Mouse (Mus musculus) liver, embryonic 16.5 days (tissue): Measurements from ENCODE around the gene Rab33b. TPM values are rescaled to one million over a fixed set of nuclear protein-coding genes. Genes with fewer than 3 reads are reported as not detected.

Experiments
- ATAC-seq: fragments of 200-750 bp; cut with Nextera tagmentation; 2 replicates; pipeline ENCODE4 v1.8.0; 2017; ENCODE audit warnings: low read depth, mild to moderate bottlenecking, moderate number of reproducible peaks, moderate library complexity
- H3K27ac ChIP-seq: fragments of 300-500 bp; sonication (generic); 2 replicates; pipeline ENCODE4 v1.5.1; 2014; ENCODE audit warnings: mild to moderate bottlenecking, low read length
- H3K27me3 ChIP-seq: fragments of 300-500 bp; sonication (generic); 2 replicates; pipeline ENCODE4 v1.6.1; 2014; ENCODE audit warnings: low read depth, low read length, mixed read lengths; ENCODE audit not compliant: control insufficient read depth, insufficient read depth
- H3K36me3 ChIP-seq: fragments of 300-500 bp; sonication (generic); 2 replicates; pipeline ENCODE4 v1.6.1; 2014; ENCODE audit warnings: mild to moderate bottlenecking; ENCODE audit not compliant: control insufficient read depth, insufficient read depth
- H3K4me1 ChIP-seq: fragments of 300-500 bp; sonication (generic); 2 replicates; pipeline ENCODE4 v1.6.1; 2014; ENCODE audit warnings: low read depth, low read length, mixed read lengths; ENCODE audit not compliant: control insufficient read depth
- H3K4me2 ChIP-seq: fragments of 300-500 bp; sonication (generic); 2 replicates; pipeline ENCODE4 v1.6.1; 2014; ENCODE audit warnings: low read depth, low read length, mixed read lengths
- H3K4me3 ChIP-seq: fragments of 300-500 bp; sonication (generic); 2 replicates; pipeline ENCODE4 v1.5.1; 2014; ENCODE audit warnings: low read depth, mild to moderate bottlenecking, low read length
- H3K9ac ChIP-seq: fragments of 300-500 bp; sonication (generic); 2 replicates; pipeline ENCODE4 v1.6.1; 2014; ENCODE audit warnings: low read depth, low read length
- H3K9me3 ChIP-seq: fragments of 300-500 bp; sonication (generic); replicated peaks from 2 replicates; pipeline ENCODE4 v1.6.1; 2016; ENCODE audit warnings: low read length; ENCODE audit not compliant: control insufficient read depth
- WGBS: fragments of 180-500 bp; shearing (Covaris S2); extraction: QIAGEN DNeasy Blood & Tissue Kit; methylation state at CpG from one replicate; pipeline ENCODE4 v1.1.7; 2014; ENCODE audit not compliant: insufficient replicate concordance; 5-methylcytosine and 5-hydroxymethylcytosine counted together
- polyA plus RNA-seq: library from polyadenylated mRNA; unstranded; fragments of >200 nt; fragmentation: Nextera tagmentation; extraction: Ambion mirVana; gene quantifications from 2 replicates; pipeline ENCODE4 v1.2.1, GENCODE M21; 2015

Gene Rab33b
- polyA plus RNA-seq, 1 experiment from 2014 or later = 4.6 TPM

DNA sequence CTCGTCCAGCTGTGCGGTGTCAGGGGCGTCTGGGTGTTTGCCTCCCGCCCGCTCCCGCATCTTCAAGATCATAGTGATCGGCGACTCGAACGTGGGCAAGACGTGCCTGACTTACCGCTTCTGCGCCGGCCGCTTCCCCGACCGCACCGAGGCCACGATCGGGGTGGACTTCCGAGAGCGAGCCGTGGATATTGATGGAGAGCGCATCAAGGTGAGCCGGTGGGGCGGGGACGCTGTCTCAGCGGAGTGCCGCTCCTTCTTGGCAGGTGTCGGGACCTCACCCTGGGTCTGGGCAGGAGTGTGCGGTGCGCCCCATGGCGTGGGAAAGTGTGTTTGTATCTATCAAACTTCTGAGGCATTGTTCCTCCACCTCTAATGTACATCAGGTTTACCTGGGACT lies 650 bp downstream of the Rab33b start:
- 0 out of 2 replicates have a peak, but pooled peaks have one; percentile 1 for ATAC-seq
- Histone ChIP-seq H3K27ac (peak overlapping the region; percentile 79), H3K4me1 (peaks cover 12% of the 10 kb centered on the region), H3K27me3 (no peaks in the 10 kb centered on the region), H3K9me3 (no peaks in the 10 kb centered on the region), H3K9ac (peak overlapping the region; percentile 77), H3K36me3 (no peaks in the 10 kb centered on the region), H3K4me2 (peak overlapping the region; percentile 93), H3K4me3 (peak overlapping the region; percentile 83)
- 0% methylated on average over 33 of the region's 33 CpGs for WGBS

DNA sequence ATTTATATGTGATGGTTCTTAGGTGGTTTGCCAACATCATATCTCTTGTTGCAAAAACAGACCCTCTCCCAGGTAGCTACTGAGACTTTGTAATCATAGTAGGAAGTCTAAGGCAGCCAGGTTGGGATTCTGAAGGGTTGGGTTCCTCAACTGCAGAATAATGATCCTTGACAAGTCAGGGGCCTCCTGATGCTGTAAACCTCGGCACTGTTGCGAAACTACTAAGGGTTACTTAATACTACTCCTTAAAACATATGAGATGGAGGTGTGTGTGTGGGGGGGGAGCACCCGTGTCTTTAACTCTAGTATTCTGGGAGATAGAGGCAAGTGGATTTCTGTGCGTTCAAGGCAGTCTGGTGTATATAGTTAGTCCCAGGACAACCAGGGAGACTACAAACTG lies 1.6 kb downstream of the Rab33b start:
- Histone ChIP-seq H3K27ac (no peak overlapping the region), H3K4me2 (peak overlapping the region; percentile 93; the same call in 1 of the 2 replicates), H3K9me3 (no peaks in the 10 kb centered on the region), H3K27me3 (no peaks in the 10 kb centered on the region), H3K4me1 (peaks cover 12% of the 10 kb centered on the region), H3K4me3 (no peak overlapping the region), H3K9ac (no peak overlapping the region), H3K36me3 (no peaks in the 10 kb centered on the region)
- WGBS = 47% methylated on average over 4 of the region's 4 CpGs
- no peak for ATAC-seq

DNA sequence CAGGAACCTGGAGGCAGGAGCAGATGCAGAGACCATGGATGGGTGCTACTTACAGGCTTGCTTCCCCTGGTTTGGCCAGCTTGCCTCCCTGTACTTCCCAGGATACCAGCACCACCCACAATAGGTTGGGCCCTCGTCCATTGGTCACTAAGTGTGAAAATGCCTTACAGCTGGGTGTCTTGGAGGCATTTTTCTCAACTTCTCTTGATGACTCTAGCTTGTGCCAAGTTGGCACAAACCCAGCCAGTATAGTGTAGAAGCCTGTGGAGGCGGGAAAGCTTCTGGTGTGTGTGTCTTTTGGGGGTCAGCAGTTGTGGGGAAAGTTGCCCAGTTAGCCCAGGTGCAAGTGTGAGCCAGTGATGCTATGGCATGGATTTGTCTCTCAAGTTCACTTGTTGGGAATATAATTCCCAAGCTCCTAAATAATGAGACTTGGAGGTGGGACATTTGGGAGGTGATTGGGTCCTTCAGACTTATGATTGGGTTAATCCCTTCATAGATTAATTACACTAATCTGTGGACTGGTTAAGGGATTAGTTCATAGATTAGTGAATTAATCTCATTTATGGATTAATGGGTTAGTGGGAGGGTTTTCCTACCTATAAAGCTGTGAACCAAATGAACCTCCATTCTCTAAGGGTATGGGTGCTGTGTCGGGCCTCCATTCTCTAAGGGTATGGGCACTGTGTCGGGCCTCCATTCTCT lies 2.9 kb downstream of the Rab33b start:
- H3K9ac ChIP-seq = no peak overlapping the region
- H3K9me3 ChIP-seq = no peaks in the 10 kb centered on the region
- H3K36me3 ChIP-seq = no peaks in the 10 kb centered on the region
- 76% methylated on average over 4 of the region's 4 CpGs for WGBS
- no peak for ATAC-seq
- no peak overlapping the region for H3K27ac ChIP-seq
- H3K27me3 ChIP-seq = no peaks in the 10 kb centered on the region
- H3K4me2 ChIP-seq = no peak overlapping the region
- H3K4me3 ChIP-seq = no peak overlapping the region
- peaks cover 12% of the 10 kb centered on the region for H3K4me1 ChIP-seq

DNA sequence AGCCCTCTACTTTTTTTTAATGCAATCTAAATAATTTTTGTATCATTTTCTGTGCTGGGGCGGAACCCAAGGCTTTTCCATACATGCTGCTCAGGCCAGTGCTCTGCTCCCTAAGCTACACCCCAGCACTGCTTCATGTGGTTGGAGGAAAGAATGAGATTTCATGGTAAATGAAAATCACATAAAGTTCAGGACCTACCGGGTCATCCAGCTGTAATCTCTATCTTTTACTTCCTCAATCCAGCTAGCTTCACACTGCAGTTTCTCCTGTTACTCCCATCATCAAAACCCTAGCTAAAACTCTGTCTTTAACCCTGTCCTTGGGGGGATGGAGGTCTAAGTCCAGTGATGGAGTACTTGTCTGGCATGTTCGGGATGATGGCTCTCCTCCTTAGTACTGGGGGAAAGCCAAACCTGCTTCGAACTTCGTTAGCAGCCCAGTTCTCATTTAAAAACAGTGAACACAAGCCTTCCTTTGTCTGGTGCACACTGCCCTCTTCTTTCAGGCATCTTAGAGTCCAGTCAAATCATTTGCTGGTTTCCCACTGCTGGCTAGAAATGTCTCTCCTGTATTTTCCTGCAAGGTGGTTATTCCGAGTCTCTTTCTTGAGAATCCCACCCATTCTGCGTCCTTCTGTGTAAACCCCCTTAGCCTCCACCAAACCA lies 6.5 kb downstream of the Rab33b start:
- Histone ChIP-seq H3K9me3 (no peaks in the 10 kb centered on the region), H3K4me2 (no peak overlapping the region), H3K36me3 (no peaks in the 10 kb centered on the region), H3K9ac (no peak overlapping the region), H3K27me3 (no peaks in the 10 kb centered on the region), H3K27ac (no peak overlapping the region), H3K4me1 (no peaks in the 10 kb centered on the region), H3K4me3 (no peak overlapping the region)
- 73% methylated on average over 7 of the region's 7 CpGs for WGBS
- no peak for ATAC-seq

GRCm38 (mm10) chr3:51493272-51493838 lies 9.6 kb downstream of the Rab33b start:
- H3K9me3 ChIP-seq = no peaks in the 10 kb centered on the region
- no peak for ATAC-seq
- H3K27ac ChIP-seq = no peak overlapping the region
- H3K4me3 ChIP-seq = no peak overlapping the region
- H3K9ac ChIP-seq = no peak overlapping the region
- WGBS = 81% methylated on average over 13 of the region's 13 CpGs
- no peak overlapping the region for H3K4me2 ChIP-seq
- no peaks in the 10 kb centered on the region for H3K36me3 ChIP-seq
- H3K4me1 ChIP-seq = no peaks in the 10 kb centered on the region
- H3K27me3 ChIP-seq = no peaks in the 10 kb centered on the region

DNA sequence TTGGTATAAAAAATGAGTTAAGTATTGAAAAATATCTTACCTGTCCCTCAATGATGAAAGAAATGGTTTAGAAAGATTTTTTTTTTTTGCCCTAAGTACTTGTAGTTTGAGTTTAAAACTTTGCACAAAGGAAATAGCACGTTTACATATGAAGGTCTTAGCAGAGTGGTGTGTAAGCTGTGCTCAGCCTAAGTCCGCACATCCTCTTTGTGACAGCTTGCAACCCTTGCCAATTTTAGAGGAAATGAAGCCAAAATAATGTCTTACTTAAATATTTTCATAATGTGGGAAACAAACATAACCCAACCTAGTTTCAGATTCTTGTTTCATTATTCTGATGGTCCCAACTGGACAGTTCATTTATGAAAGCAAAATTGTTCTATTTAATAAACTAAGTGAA lies 10.7 kb downstream of the Rab33b start:
- H3K27me3 ChIP-seq = no peaks in the 10 kb centered on the region
- 68% methylated on average over 2 of the region's 2 CpGs for WGBS
- H3K4me2 ChIP-seq = no peak overlapping the region
- H3K36me3 ChIP-seq = no peaks in the 10 kb centered on the region
- H3K9me3 ChIP-seq = no peaks in the 10 kb centered on the region
- H3K27ac ChIP-seq = no peak overlapping the region
- no peak overlapping the region for H3K9ac ChIP-seq
- no peak overlapping the region for H3K4me3 ChIP-seq
- no peak for ATAC-seq
- no peaks in the 10 kb centered on the region for H3K4me1 ChIP-seq

DNA sequence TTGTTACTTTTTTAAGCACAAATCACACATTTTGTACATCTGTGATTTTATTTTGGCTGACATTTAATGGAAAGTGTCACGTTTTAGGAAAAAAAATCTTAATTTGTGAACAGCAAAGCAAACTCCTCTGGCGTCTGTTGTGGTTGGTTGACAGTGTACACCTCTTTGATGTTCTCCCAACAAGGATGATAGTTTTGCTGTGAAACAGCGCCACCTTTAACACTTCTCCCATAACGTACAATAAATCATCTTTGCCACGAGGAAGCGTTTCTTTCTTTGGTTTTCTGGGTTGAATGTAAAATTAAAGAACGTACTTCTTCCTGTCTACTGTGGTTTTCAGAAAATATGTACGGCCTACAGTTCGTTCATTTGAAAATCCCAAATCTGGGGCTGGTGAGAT lies 11.9 kb downstream of the Rab33b start:
- no peak overlapping the region for H3K27ac ChIP-seq
- ATAC-seq = no peak

GRCm38 (mm10) chr3:51497978-51498377 lies 14.3 kb downstream of the Rab33b start:
- Histone ChIP-seq H3K4me1 (no peaks in the 10 kb centered on the region), H3K4me3 (no peak overlapping the region), H3K27me3 (no peaks in the 10 kb centered on the region), H3K9me3 (no peaks in the 10 kb centered on the region), H3K27ac (no peak overlapping the region), H3K9ac (no peak overlapping the region), H3K4me2 (no peak overlapping the region), H3K36me3 (no peaks in the 10 kb centered on the region)
- WGBS = 73% methylated on average over 1 of the region's 1 CpGs
- no peak for ATAC-seq

More for the DNA sequence above, 11.9 kb downstream of the Rab33b start:
- no peaks in the 10 kb centered on the region for H3K36me3 ChIP-seq
- H3K4me2 ChIP-seq = no peak overlapping the region
- 70% methylated on average over 9 of the region's 9 CpGs for WGBS
- no peaks in the 10 kb centered on the region for H3K27me3 ChIP-seq
- H3K9me3 ChIP-seq = no peaks in the 10 kb centered on the region
- no peaks in the 10 kb centered on the region for H3K4me1 ChIP-seq
- H3K4me3 ChIP-seq = no peak overlapping the region
- H3K9ac ChIP-seq = no peak overlapping the region

DNA sequence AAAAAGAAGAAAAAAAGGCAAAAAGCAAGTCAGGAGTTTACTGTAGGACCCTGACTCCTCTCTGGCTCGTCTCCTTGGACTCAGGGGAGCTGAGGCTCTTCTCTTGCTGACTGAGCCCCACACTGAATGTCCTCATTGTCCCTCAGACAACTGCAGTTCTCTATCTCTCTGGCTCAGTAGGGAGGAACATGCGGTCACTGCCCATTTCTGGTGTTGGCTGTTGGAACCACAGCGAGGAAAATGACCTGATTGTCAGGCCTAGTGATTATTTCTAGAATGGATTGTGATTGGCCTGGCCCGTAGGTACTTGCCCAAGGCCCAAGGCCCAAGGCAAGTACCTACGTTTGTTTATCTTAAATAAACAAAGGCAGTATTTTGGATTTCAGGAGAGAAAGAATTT lies 14.9 kb downstream of the Rab33b start:
- no peak overlapping the region for H3K4me2 ChIP-seq
- no peak for ATAC-seq
- H3K4me1 ChIP-seq = no peaks in the 10 kb centered on the region
- H3K4me3 ChIP-seq = no peak overlapping the region
- WGBS = 61% methylated on average over 5 of the region's 5 CpGs
- no peaks in the 10 kb centered on the region for H3K27me3 ChIP-seq
- no peak overlapping the region for H3K9ac ChIP-seq
- no peaks in the 10 kb centered on the region for H3K9me3 ChIP-seq
- H3K27ac ChIP-seq = no peak overlapping the region
- H3K36me3 ChIP-seq = no peaks in the 10 kb centered on the region
